Mouse (Mus musculus) heart, embryonic 13.5 days (tissue): ENCODE measurements around the gene Myo10. TPM values are rescaled to one million over a fixed set of nuclear protein-coding genes. Genes with fewer than 3 reads are reported as not detected.

ENCODE experiments used
- ATAC-seq: fragments of 200-750 bp; cut with Nextera tagmentation; 2 replicates; pipeline ENCODE4 v1.8.0; 2017; ENCODE audit warnings: moderate TSS enrichment; ENCODE audit not compliant: insufficient number of reproducible peaks, low FRiP score, low TSS enrichment; ENCODE audit errors: extremely low read depth
- H3K27ac ChIP-seq: fragments of 300-500 bp; sonication (generic); replicated peaks from 2 replicates; pipeline ENCODE4 v1.5.1; 2015; ENCODE audit warnings: moderate library complexity, mild to moderate bottlenecking, inconsistent platforms
- H3K27me3 ChIP-seq: fragments of 300-500 bp; sonication (generic); replicated peaks from 2 replicates; pipeline ENCODE4 v1.6.1; 2015; ENCODE audit warnings: mild to moderate bottlenecking, inconsistent platforms
- H3K36me3 ChIP-seq: fragments of 300-500 bp; sonication (generic); 2 replicates; pipeline ENCODE4 v1.6.1; 2015; ENCODE audit warnings: mild to moderate bottlenecking, inconsistent platforms
- H3K4me1 ChIP-seq: fragments of 300-500 bp; sonication (generic); 2 replicates; pipeline ENCODE4 v1.6.1; 2015; ENCODE audit warnings: inconsistent platforms
- H3K4me2 ChIP-seq: fragments of 300-500 bp; sonication (generic); 2 replicates; pipeline ENCODE4 v1.6.1; 2015; ENCODE audit warnings: inconsistent platforms, mild to moderate bottlenecking, moderate library complexity
- H3K4me3 ChIP-seq: fragments of 300-500 bp; sonication (generic); 2 replicates; pipeline ENCODE4 v1.5.1; 2015; ENCODE audit warnings: moderate library complexity, mild to moderate bottlenecking, inconsistent platforms
- H3K9ac ChIP-seq: fragments of 300-500 bp; sonication (generic); 2 replicates; pipeline ENCODE4 v1.6.1; 2015; ENCODE audit warnings: inconsistent platforms, mild to moderate bottlenecking, moderate library complexity
- H3K9me3 ChIP-seq: fragments of 300-500 bp; sonication (generic); 2 replicates; pipeline ENCODE4 v1.6.1; 2016; ENCODE audit warnings: inconsistent platforms
- WGBS: fragments of 180-500 bp; shearing (Covaris S2); methylation state at CpG from one replicate; pipeline ENCODE4 v1.1.7; 2015; ENCODE audit warnings: mixed read lengths; 5-methylcytosine and 5-hydroxymethylcytosine counted together
- polyA plus RNA-seq: library from polyadenylated mRNA; unstranded; fragments of >200 nt; fragmentation: Nextera tagmentation; extraction: Ambion mirVana; gene quantifications from 2 replicates; pipeline ENCODE4 v1.2.1, GENCODE M21; 2015

Myo10 gene
- polyA plus RNA-seq, 1 experiment from 2014 or later = 11.0 TPM

DNA sequence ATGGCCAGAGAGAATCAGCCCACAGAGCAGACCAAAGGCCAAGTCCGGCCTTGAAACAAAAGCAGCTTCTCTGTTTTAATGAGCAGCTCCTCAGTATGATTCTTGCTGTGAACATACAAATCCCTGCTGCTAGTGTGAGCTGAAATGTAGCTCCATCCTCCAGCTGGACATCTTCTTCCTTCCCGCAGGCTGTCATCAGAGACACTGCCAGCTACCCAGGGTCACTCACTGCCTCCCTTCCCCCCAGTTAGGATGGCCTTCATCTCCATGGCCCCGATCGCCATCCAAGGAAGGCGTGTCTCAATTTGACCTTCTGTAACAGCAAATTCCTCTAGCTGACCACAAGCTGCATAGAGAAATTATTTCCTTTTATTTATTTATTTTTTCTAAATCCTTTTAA is 32.4 kb upstream of the Myo10 start:
- Histone ChIP-seq H3K9ac (no peak overlapping the region), H3K36me3 (no peaks in the 10 kb centered on the region), H3K27me3 (peaks cover 4% of the 10 kb centered on the region; the same call in 1 of the 2 replicates), H3K4me1 (peaks cover 21% of the 10 kb centered on the region), H3K9me3 (no peaks in the 10 kb centered on the region), H3K27ac (no peak overlapping the region), H3K4me3 (no peak overlapping the region), H3K4me2 (no peak overlapping the region)
- ATAC-seq = no peak
- WGBS = 73% methylated on average over 5 of the region's 5 CpGs

DNA sequence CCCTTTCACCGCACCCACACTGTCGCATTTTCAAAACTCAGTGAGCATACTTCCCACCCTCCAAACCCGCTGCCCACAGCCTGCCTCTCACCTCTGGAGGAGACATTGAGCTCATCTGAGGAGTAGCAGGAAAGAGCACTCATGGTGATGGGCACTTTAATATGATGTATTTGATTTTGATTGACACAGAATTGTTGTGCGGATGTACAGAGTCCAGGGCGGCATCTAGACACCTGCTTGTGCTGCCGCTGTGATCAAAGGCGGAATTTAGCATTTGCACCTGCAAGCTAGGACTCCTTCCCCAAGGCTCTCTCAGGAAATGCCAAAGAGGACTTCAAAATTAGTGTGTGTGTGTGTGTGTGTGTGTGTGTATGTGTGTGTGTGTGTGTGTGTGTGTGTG is 31.4 kb upstream of the Myo10 start:
- ATAC-seq = no peak
- 78% methylated on average over 7 of the region's 7 CpGs for WGBS
- Histone ChIP-seq H3K9ac (no peak overlapping the region), H3K4me2 (no peak overlapping the region), H3K36me3 (no peaks in the 10 kb centered on the region), H3K4me1 (peaks cover 21% of the 10 kb centered on the region), H3K27me3 (peaks cover 4% of the 10 kb centered on the region; the same call in 1 of the 2 replicates), H3K27ac (no peak overlapping the region), H3K4me3 (no peak overlapping the region), H3K9me3 (no peaks in the 10 kb centered on the region)

- WGBS = 62% methylated on average over 4 of the region's 4 CpGs
- no peak overlapping the region for H3K9ac ChIP-seq
- no peaks in the 10 kb centered on the region for H3K9me3 ChIP-seq
- H3K4me2 ChIP-seq = no peak overlapping the region
- no peak for ATAC-seq
- H3K27ac ChIP-seq = no peak overlapping the region
- H3K4me3 ChIP-seq = no peak overlapping the region
- H3K27me3 ChIP-seq = peaks cover 4% of the 10 kb centered on the region; the same call in 1 of the 2 replicates
- H3K4me1 ChIP-seq = peaks cover 10% of the 10 kb centered on the region
- no peaks in the 10 kb centered on the region for H3K36me3 ChIP-seq
Measured at GRCm38 (mm10) chr15:25591964-25592363, 30.4 kb upstream of the Myo10 start.

- H3K9ac ChIP-seq = no peak overlapping the region
- ATAC-seq = no peak
- no peaks in the 10 kb centered on the region for H3K4me1 ChIP-seq
- H3K4me3 ChIP-seq = no peak overlapping the region
- no peaks in the 10 kb centered on the region; the same call in 1 of the 2 replicates for H3K27me3 ChIP-seq
- H3K9me3 ChIP-seq = no peaks in the 10 kb centered on the region
- no peaks in the 10 kb centered on the region for H3K36me3 ChIP-seq
- H3K27ac ChIP-seq = no peak overlapping the region
- WGBS = 76% methylated on average over 7 of the region's 7 CpGs
- no peak overlapping the region for H3K4me2 ChIP-seq
Measured at GRCm38 (mm10) chr15:25593469-25594150, 28.7 kb upstream of the Myo10 start.

DNA sequence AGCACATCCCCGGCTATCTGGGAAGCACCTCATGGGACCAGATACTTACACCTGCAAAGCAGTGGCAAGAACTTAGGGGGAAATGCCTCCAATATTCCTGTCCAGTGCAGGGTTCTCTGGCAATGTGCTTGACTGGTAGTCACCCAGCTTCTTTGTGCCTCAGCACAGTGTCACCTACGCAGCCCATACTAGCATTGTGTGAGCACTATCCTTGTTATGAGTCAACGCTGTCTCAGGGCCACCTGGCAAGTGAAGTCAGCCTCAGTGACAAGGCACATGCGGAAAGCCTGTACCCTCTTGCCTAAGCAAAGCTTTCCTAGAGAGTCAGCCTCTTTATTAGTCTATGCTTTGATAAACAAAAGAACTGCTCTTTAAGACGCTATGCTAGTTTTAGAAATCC is 24.0 kb upstream of the Myo10 start:
- Histone ChIP-seq H3K4me3 (no peak overlapping the region), H3K4me1 (peaks cover 1% of the 10 kb centered on the region; the same call in 1 of the 2 replicates), H3K9ac (no peak overlapping the region), H3K36me3 (no peaks in the 10 kb centered on the region), H3K27ac (no peak overlapping the region), H3K9me3 (no peaks in the 10 kb centered on the region), H3K4me2 (no peak overlapping the region), H3K27me3 (0 out of 2 replicates have a peak, but pooled peaks cover 9% of the 10 kb centered on the region)
- ATAC-seq = no peak
- 81% methylated on average over 5 of the region's 5 CpGs for WGBS

DNA sequence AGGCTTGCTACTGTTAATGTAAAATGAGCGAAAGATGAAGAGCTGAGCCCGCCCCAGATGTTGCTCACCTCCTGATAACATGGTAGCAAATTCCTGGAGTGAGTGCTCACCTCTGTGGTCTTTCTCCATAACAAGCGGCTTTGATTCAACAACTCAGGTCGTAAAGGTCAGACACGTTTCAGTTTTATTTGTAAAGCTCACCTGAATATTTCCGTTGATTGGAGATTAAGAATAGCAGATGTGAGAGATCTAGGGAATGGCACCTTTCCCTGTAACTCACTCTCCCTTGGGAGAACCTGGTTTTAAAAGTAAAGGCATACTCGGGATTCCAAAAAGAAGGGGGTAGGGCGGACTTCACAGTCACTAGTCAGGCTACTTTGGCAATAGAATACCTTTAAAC is 20.0 kb upstream of the Myo10 start:
- ATAC-seq = no peak
- 60% methylated on average over 8 of the region's 8 CpGs for WGBS

DNA sequence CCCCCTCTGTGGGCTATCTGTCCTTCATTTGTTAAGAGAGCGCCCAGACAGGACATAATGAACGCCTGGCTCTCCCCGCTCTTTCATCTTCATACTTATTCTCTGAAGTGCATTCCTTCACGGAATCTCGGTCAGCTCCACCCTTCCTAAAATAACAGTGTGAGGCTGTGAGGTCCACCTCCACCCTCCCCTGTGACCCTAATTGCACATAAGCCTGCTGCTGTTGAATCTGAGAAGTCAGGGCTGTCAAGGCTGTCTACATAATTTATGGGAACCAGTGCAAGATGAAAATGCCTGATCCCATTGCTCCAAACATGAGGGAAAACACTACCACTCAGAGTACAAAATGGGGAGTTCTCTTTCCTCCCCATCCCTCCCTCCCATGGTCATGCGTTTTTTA is 19.0 kb upstream of the Myo10 start:
- H3K27ac ChIP-seq = no peak overlapping the region
- no peak for ATAC-seq

More for the DNA sequence above, 20.0 kb upstream of the Myo10 start:
- H3K9ac ChIP-seq = no peak overlapping the region
- H3K4me2 ChIP-seq = no peak overlapping the region
- peaks cover 3% of the 10 kb centered on the region; the same call in 1 of the 2 replicates for H3K4me1 ChIP-seq
- H3K36me3 ChIP-seq = no peaks in the 10 kb centered on the region
- no peak overlapping the region for H3K4me3 ChIP-seq
- H3K9me3 ChIP-seq = 0 out of 2 replicates have a peak, but pooled peaks cover 3% of the 10 kb centered on the region
- H3K27me3 ChIP-seq = 0 out of 2 replicates have a peak, but pooled peaks cover 11% of the 10 kb centered on the region
- H3K27ac ChIP-seq = no peak overlapping the region

DNA sequence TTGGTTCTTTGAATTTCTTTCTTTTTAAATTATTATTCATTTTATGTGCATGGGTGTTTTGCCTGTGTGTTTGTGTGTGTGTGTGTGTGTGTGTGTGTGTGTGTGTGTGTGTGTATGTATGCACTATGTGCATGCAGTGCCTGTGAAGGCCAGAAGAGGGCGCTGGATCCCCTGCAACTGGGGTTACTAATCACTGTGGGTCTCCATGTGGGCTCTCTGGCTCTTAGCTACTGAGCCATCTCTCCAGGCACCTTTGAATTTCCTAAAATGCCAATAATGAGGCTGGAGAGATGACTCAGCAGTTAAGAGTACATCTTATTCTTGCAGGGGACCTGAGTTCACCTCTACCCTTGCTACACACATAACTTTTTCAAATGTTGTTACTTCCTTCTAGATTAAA is 18.1 kb upstream of the Myo10 start:
- WGBS = 75% methylated on average over 1 of the region's 1 CpGs
- H3K27me3 ChIP-seq = 0 out of 2 replicates have a peak, but pooled peaks cover 13% of the 10 kb centered on the region
- H3K4me3 ChIP-seq = no peak overlapping the region
- H3K36me3 ChIP-seq = no peaks in the 10 kb centered on the region
- peaks cover 11% of the 10 kb centered on the region for H3K4me1 ChIP-seq
- H3K4me2 ChIP-seq = no peak overlapping the region
- ATAC-seq = no peak; the same call in 1 of the 2 replicates
- H3K9ac ChIP-seq = no peak overlapping the region
- no peak overlapping the region for H3K27ac ChIP-seq
- H3K9me3 ChIP-seq = 0 out of 2 replicates have a peak, but pooled peaks cover 3% of the 10 kb centered on the region

More for the DNA sequence above, 19.0 kb upstream of the Myo10 start:
- H3K36me3 ChIP-seq = no peaks in the 10 kb centered on the region
- no peak overlapping the region for H3K4me3 ChIP-seq
- 0 out of 2 replicates have a peak, but pooled peaks cover 14% of the 10 kb centered on the region for H3K27me3 ChIP-seq
- H3K4me1 ChIP-seq = peaks cover 3% of the 10 kb centered on the region; the same call in 1 of the 2 replicates
- no peak overlapping the region for H3K9ac ChIP-seq
- 0 out of 2 replicates have a peak, but pooled peaks cover 3% of the 10 kb centered on the region for H3K9me3 ChIP-seq
- WGBS = 33% methylated on average over 6 of the region's 6 CpGs
- H3K4me2 ChIP-seq = no peak overlapping the region

DNA sequence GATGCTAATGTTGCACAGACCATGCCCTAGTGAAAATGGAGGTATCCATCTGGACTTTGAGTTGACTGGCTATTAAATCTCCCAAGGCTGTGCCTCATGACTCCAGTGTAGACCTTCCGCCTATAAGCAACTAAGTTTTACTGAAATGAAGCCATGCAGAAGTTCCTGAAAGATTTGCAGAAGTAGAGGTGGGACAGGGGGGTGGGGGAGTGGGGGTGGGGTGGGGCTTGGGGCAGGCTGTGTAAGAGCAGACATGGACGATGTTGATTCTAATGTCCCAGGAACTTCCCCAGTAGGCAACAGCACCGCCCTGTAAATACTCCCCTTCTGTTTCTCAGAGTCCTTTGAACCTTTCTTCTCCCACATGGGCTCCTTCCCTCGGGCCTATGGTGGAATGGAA is 16.9 kb upstream of the Myo10 start:
- 72% methylated on average over 4 of the region's 4 CpGs for whole genome bisulfite sequencing
- Histone ChIP-seq H3K9me3 (0 out of 2 replicates have a peak, but pooled peaks cover 3% of the 10 kb centered on the region), H3K27ac (no peak overlapping the region), H3K4me1 (peaks cover 18% of the 10 kb centered on the region), H3K4me2 (no peak overlapping the region), H3K9ac (no peak overlapping the region), H3K27me3 (peaks cover 19% of the 10 kb centered on the region; the same call in 1 of the 2 replicates), H3K36me3 (no peaks in the 10 kb centered on the region), H3K4me3 (no peak overlapping the region)
- no peak for ATAC-seq

- peak overlapping the region; percentile 42 for H3K4me2 ChIP-seq
- no peak overlapping the region for H3K4me3 ChIP-seq
Measured at GRCm38 (mm10) chr15:25608742-25609141, 13.6 kb upstream of the Myo10 start.

DNA sequence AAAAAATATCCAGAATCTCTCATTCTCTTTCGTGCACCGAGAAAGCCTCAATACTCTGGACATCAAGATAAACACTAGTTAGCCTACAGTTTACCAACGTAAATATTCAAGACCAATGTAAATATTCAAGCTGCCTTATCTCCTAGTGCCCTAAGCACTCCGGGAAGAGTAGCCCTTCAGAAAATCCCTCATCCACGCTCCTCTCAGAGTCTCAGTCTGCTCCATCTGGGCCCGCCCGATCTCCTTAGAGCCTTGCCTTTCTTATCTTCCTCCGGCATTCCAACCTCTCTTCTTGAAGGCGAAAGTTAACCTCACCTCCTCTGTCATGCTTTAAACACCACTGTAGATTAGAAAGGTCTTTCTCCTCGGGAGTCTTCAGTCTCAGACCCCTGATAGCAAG is 13.1 kb upstream of the Myo10 start:
- H3K4me2 ChIP-seq = peak overlapping the region; percentile 42
- peaks cover 15% of the 10 kb centered on the region for H3K4me1 ChIP-seq
- no peak overlapping the region for H3K4me3 ChIP-seq
- no peaks in the 10 kb centered on the region for H3K9me3 ChIP-seq
- H3K9ac ChIP-seq = no peak overlapping the region
- H3K27ac ChIP-seq = no peak overlapping the region
- 12% methylated on average over 10 of the region's 10 CpGs for WGBS
- peaks cover 26% of the 10 kb centered on the region for H3K27me3 ChIP-seq
- no peak for ATAC-seq
- no peaks in the 10 kb centered on the region for H3K36me3 ChIP-seq

More at GRCm38 (mm10) chr15:25608742-25609141, 13.6 kb upstream of the Myo10 start:
- H3K4me1 ChIP-seq = peaks cover 15% of the 10 kb centered on the region
- H3K27me3 ChIP-seq = peaks cover 26% of the 10 kb centered on the region
- H3K36me3 ChIP-seq = no peaks in the 10 kb centered on the region
- no peak overlapping the region for H3K27ac ChIP-seq
- H3K9me3 ChIP-seq = 0 out of 2 replicates have a peak, but pooled peaks cover 3% of the 10 kb centered on the region
- no peak for ATAC-seq
- no peak overlapping the region for H3K9ac ChIP-seq
- 16% methylated on average over 3 of the region's 3 CpGs for WGBS

- WGBS = 57% methylated on average over 6 of the region's 6 CpGs
- Histone ChIP-seq H3K9ac (no peak overlapping the region), H3K4me2 (no peak overlapping the region), H3K27ac (no peak overlapping the region), H3K4me3 (no peak overlapping the region), H3K36me3 (no peaks in the 10 kb centered on the region), H3K27me3 (peaks cover 26% of the 10 kb centered on the region), H3K9me3 (no peaks in the 10 kb centered on the region), H3K4me1 (peaks cover 15% of the 10 kb centered on the region)
- no peak for ATAC-seq
Measured at GRCm38 (mm10) chr15:25611178-25611577, 11.1 kb upstream of the Myo10 start.
